Mouse (Mus musculus) pancreas, adult 10 weeks (tissue): Measurements from ENCODE around the gene Taf13. TPM values are rescaled to one million over a fixed set of nuclear protein-coding genes. Genes with fewer than 3 reads are reported as not detected.

Experiments used
- polyA plus RNA-seq: library from polyadenylated mRNA; stranded (reverse); fragments of 350-450 nt; fragmentation: Illumina TruSeq; extraction: RNeasy Lipid Tissue Mini Kit (QIAGEN cat#74804); gene quantifications from one replicate; pipeline ENCODE4 v1.2.3, GENCODE M21; 2015; ENCODE audit warnings: low read depth, low replicate concordance; ENCODE audit not compliant: insufficient read depth

Taf13 gene
- polyA plus RNA-seq: 4.4 TPM

GRCm38 (mm10) chr3:108571443-108572294 is at the start of gene Taf13:
TSS of gene Taf13 (plus strand) at chr3:108571698.

GRCm38 (mm10) chr3:108533951-108534350 is 37.5 kb upstream of the Taf13 start, which contains the start of gene 1700013F07Rik:
TSS of gene 1700013F07Rik (plus strand) at chr3:108534150.

DNA sequence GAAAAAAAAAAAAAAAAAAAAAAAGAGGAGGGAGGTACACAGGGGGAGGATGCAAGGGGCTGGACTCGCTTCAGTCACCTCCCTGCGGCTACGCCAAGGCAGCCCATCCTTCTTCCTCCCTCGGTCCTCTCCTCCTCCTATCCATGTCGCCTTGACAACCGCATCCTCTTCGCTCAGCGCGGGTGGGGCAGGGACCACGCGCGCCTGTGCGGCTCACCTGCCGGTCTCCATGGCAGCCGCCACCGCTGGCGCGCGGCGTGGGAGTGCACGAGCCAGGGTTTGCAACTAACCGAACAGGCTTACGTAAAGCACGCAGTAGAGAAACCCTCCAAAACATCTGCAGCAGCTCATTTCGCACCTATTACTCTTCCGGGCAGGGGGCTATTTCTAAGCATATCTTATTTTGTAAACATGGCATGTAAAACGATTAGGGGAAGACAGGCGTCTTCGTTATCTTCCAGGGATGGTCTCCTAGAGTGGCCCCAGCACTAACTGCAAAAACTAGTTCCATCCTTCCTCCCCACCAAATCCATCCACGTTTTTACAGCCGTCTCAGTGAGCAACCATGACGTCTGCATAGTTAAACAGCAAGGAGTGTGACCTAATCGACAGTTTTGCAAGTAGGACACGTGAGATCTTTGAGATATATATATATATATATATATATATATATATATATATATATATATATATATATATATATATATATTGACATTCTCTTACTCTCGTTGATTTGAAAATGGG is 34.8 kb upstream of the Taf13 start, which contains the start of gene 5330417C22Rik:
5330417C22Rik (minus strand) TSS at position 20 of the 744 bp plus-strand sequence.

DNA sequence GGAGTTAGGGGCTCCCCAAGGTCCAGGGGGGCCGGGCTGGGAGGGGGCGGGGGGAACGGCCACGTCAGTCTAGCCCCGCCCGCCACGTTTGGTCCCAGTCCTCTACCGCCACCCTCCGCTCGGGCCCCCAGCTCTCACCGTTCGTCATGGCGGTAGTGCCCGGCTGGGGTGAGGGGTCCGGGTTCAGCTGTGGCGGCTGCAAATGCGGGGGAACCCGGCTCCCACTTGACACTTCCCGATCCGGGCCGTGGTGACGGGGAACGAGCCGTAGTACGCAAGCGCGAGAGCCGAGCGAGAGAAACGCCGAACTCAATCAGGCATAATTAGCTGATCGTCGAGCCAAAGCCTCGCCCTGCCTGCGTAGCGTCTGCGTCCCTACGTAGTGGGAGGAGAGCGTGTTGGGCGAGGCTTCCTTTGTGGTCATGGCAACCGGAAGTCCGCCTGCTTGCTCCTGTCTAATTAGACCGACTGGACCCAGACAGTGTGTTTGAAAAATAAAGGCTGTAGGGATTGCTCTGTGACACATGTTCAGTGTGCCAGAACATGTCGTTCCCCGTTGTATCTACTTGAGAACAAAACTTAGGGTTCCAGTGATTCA is 9.3 kb upstream of the Taf13 start, which contains the start of gene Tmem167b:
Tmem167b (minus strand) TSS at position 334 of the 598 bp plus-strand sequence.

DNA sequence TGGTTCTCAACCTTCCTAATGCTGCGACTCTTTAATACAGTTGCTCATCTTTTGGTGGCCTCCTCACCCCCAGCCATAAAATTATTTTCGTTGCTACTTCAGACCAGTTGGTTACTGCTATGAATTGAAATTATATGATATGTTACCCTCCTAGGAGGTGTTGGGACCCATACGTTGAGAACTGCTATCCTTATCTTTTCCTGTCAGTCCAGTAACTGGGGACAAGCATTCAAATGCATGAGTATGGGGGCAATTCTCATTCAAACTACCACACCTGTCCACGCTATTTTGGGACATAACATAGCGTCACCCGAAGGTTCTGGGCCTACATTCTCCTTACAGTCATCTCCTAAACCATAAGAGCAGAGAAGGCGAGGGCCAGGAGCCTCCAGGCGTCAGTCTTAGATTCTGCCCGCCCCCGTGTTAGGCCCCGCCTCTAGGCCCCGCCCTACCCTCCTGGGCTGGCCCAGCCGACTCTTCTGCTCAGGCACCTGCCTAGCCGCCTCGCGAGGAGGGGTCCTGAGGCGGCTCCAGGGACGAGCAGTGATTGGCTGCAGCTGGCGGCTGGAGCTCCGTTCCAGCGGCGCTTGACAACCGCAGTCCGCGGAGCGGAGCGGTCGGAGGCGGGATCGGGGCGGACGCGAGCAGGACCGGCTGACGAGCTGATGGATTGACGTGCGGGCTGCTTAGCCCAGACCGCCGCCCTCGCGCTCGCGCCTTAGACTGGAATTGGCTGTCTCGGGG is 19.5 kb downstream of the Taf13 start, which contains the start of gene Wdr47:
Wdr47 (plus strand) TSS at position 494 of the 744 bp plus-strand sequence.

Other genes with a start within 250 kb of the Taf13 start
- gene Mybphl, start 206.8 kb upstream of the Taf13 start, polyA plus RNA-seq: not detected
- 0.50 TPM for gene Psrc1, start 187.9 kb upstream of the Taf13 start, polyA plus RNA-seq
- gene Celsr2, start 156.1 kb upstream of the Taf13 start, polyA plus RNA-seq: 6.2 TPM
- gene Sars, start 126.5 kb upstream of the Taf13 start, polyA plus RNA-seq: 25.2 TPM
- gene 1700013F07Rik, start 37.5 kb upstream of the Taf13 start, polyA plus RNA-seq: not detected
- gene 5330417C22Rik, start 35.2 kb upstream of the Taf13 start, polyA plus RNA-seq: 14.1 TPM
- gene Tmem167b, start 9.2 kb upstream of the Taf13 start, polyA plus RNA-seq: 10.0 TPM
- gene Wdr47, start 19.6 kb downstream of the Taf13 start, polyA plus RNA-seq: 2.2 TPM
- 8.0 TPM for gene Clcc1, start 82.2 kb downstream of the Taf13 start, polyA plus RNA-seq
- 1.1 TPM for gene Gpsm2, start 150.6 kb downstream of the Taf13 start, polyA plus RNA-seq
- not detected for gene Aknad1, start 168.0 kb downstream of the Taf13 start, polyA plus RNA-seq